Comparison of ENCODE assay signal across 8 mouse cellular contexts in genomic region chr10:22732181-22732580, GRCm38 (mm10). TPM values are rescaled to one million over a fixed set of nuclear protein-coding genes. Genes with fewer than 3 reads are reported as not detected.
DNase-seq lines count a peak whose midpoint lies in the region; ATAC-seq and TF ChIP-seq lines count a peak whose summit lies in the region.

No protein-coding gene starts in this region.

- H3K4me3 ChIP-seq in testis, adult 2 months (ENCODE audit: control insufficient read depth, low read depth, low read length) = peak overlapping the region; percentile 99
- H3K4me3 ChIP-seq in intestine, postnatal 0 days (ENCODE audit: low read depth, low read length) = peak overlapping the region; percentile 99

- WGBS in intestine, postnatal 0 days = 50% methylated on average over 10 of the region's 10 CpGs

- no peak for ATAC-seq in intestine, postnatal 0 days
- peak; percentile 71 for ATAC-seq in monocyte, adult 5-6 weeks (replicated peaks; ENCODE audit: insufficient number of reproducible peaks, low FRiP score, low TSS enrichment, poor library complexity, severe bottlenecking)

- peak; percentile 24 for DNase-seq in adrenal gland, postnatal 14 days
- DNase-seq in adrenal gland, adult 18-20 months (ENCODE audit: low spot score in 2 of 2) = no peak
- no peak for DNase-seq in testis, postnatal 14 days (ENCODE audit: low spot score)
- DNase-seq in gastrocnemius, postnatal 10 days = no peak
- no peak for DNase-seq in urinary bladder, postnatal 4 days (ENCODE audit: low spot score in 2 of 2)

- H3K9ac ChIP-seq in intestine, postnatal 0 days (ENCODE audit: low read depth, low read length) = peak overlapping the region; percentile 80; the same call in 1 of the 2 replicates

- TF ChIP-seq POLR2A in testis, adult 2 months (IDR thresholded peaks at IDR 0.05; ENCODE audit: control insufficient read depth, low read depth, low read length) = no peak

- peak overlapping the region; percentile 99 for H3K27ac ChIP-seq in testis, adult 2 months (ENCODE audit: control insufficient read depth, insufficient read depth, low read depth, low read length)
- 0 out of 2 replicates have a peak overlapping the region, but pooled peaks have one; percentile 83 for H3K27ac ChIP-seq in intestine, postnatal 0 days (ENCODE audit: low read depth, low read length)

- no peaks in the 10 kb centered on the region for H3K27me3 ChIP-seq in testis, adult 2 months (ENCODE audit: control insufficient read depth, insufficient read depth, low read length)
- H3K27me3 ChIP-seq in intestine, postnatal 0 days (replicated peaks; ENCODE audit: control insufficient read depth, insufficient read depth, low read length) = no peaks in the 10 kb centered on the region

- peak overlapping the region; percentile 77 for H3K4me2 ChIP-seq in intestine, postnatal 0 days (replicated peaks; ENCODE audit: low read depth)

- H3K36me3 ChIP-seq in testis, adult 2 months (ENCODE audit: control insufficient read depth, insufficient read depth, low read length) = peaks cover 2% of the 10 kb centered on the region
- no peaks in the 10 kb centered on the region for H3K36me3 ChIP-seq in intestine, postnatal 0 days (ENCODE audit: control insufficient read depth, insufficient read depth)

- TF ChIP-seq CTCF in testis, adult 2 months (IDR thresholded peaks at IDR 0.05; ENCODE audit: control insufficient read depth, insufficient read depth, insufficient replicate concordance, low read depth, low read length) = no peak
- no peak for TF ChIP-seq CTCF in intestine, postnatal 0 days (IDR thresholded peaks at IDR 0.05; ENCODE audit: low read depth)

- H3K4me1 ChIP-seq in testis, adult 2 months (ENCODE audit: control insufficient read depth, insufficient read depth, low read length) = peaks cover 2% of the 10 kb centered on the region
- H3K4me1 ChIP-seq in intestine, postnatal 0 days (replicated peaks; ENCODE audit: control insufficient read depth, insufficient read depth, low read length) = peaks cover 5% of the 10 kb centered on the region; the same call in 1 of the 2 replicates

- no peaks in the 10 kb centered on the region for H3K9me3 ChIP-seq in intestine, postnatal 0 days (ENCODE audit: control insufficient read depth)

RNA-seq across cellular contexts. Expression of gene Tbpl1, which starts 0.4 kb away (rescaled TPM):
- total RNA-seq in adrenal gland, postnatal 14 days (2021) = 27.2 and 30.6 TPM in 2 replicates
- total RNA-seq in adrenal gland, adult 18-20 months (2021) = 10 to 100 TPM; 30.7 to 31.7 TPM
- polyA plus RNA-seq in testis, adult 2 months (2012; rRNA removed) = 169 and 185 TPM in 2 replicates
- 36.2 and 37.0 TPM in 2 replicates for polyA plus RNA-seq in intestine, postnatal 0 days (2015; fragmentation: Nextera tagmentation; extraction: Ambion mirVana)
- 68.4 to 92.5 TPM (median 74.4 TPM) in 3 replicates for total RNA-seq in monocyte, adult 5-6 weeks (2017)
- 10 to 100 TPM; 24.2 to 31.1 TPM for total RNA-seq in gastrocnemius, postnatal 10 days (2021)
